9 mouse cellular contexts compared by ENCODE assay signal in genomic region chr6:91527227-91527860, GRCm38 (mm10). TPM values are rescaled to one million over a fixed set of nuclear protein-coding genes. Genes with fewer than 3 reads are reported as not detected.
DNase-seq lines count a peak whose midpoint lies in the region; ATAC-seq and TF ChIP-seq lines count a peak whose summit lies in the region.
"Had no signal": no experiment of that assay in that cellular context is flagged by ENCODE, and none has a peak within 500 bp of the region (broad histone marks: within the 10 kb centered on the region; RNA-seq: fewer than 3 reads in every experiment).

No protein-coding gene starts in this region.

- ATAC-seq in kidney, postnatal 0 days (replicated peaks; ENCODE audit: low FRiP score, low read depth): no peak
- 0 out of 2 replicates have a peak, but pooled peaks have one; percentile 34 for ATAC-seq in heart, postnatal 0 days (ENCODE audit: insufficient read depth, low read depth)
- ATAC-seq in neutrophil, adult 5-6 weeks (ENCODE audit: extremely low read depth, insufficient number of reproducible peaks, low FRiP score, poor library complexity, severe bottlenecking): peak; percentile 36; the same call in 1 of the 2 replicates

- TF ChIP-seq CTCF in kidney, postnatal 0 days (IDR thresholded peaks at IDR 0.05; ENCODE audit: low read depth): peak; percentile 81
- TF ChIP-seq CTCF in heart, postnatal 0 days (IDR thresholded peaks at IDR 0.05; ENCODE audit: low read depth): peak; percentile 77

- no peak overlapping the region for H3K4me3 ChIP-seq in kidney, postnatal 0 days (replicated peaks; ENCODE audit: low read depth, low read length)
- H3K4me3 ChIP-seq in heart, postnatal 0 days (ENCODE audit: low read depth, low read length): no peak overlapping the region
- H3K4me3 ChIP-seq: myocyte had no signal

- no peaks in the 10 kb centered on the region for H3K4me1 ChIP-seq in kidney, postnatal 0 days (replicated peaks; ENCODE audit: insufficient read depth, low read length)
- peaks cover 8% of the 10 kb centered on the region for H3K4me1 ChIP-seq in heart, postnatal 0 days (ENCODE audit: control insufficient read depth, insufficient read depth)

- H3K9me3 ChIP-seq in kidney, postnatal 0 days (replicated peaks; ENCODE audit: low read length): no peaks in the 10 kb centered on the region
- H3K9me3 ChIP-seq in heart, postnatal 0 days (replicated peaks; ENCODE audit: control insufficient read depth, low read length): no peaks in the 10 kb centered on the region

- no peak overlapping the region for H3K27ac ChIP-seq in kidney, postnatal 0 days
- peak overlapping the region; percentile 70 for H3K27ac ChIP-seq in heart, postnatal 0 days (ENCODE audit: low read depth)

- no peak overlapping the region for H3K4me2 ChIP-seq in kidney, postnatal 0 days (ENCODE audit: low read length)
- H3K4me2 ChIP-seq in heart, postnatal 0 days (ENCODE audit: low read depth, low read length): no peak overlapping the region

- H3K27me3 ChIP-seq in kidney, postnatal 0 days (ENCODE audit: insufficient read depth, low read length): no peaks in the 10 kb centered on the region
- peaks cover 3% of the 10 kb centered on the region; the same call in 1 of the 2 replicates for H3K27me3 ChIP-seq in heart, postnatal 0 days (ENCODE audit: control insufficient read depth, insufficient read depth, low read length)

- no peak for TF ChIP-seq EP300 in heart, postnatal 0 days (IDR thresholded peaks at IDR 0.05; ENCODE audit: low read depth)

- H3K9ac ChIP-seq in kidney, postnatal 0 days (ENCODE audit: low read depth, low read length): no peak overlapping the region
- H3K9ac ChIP-seq in heart, postnatal 0 days (replicated peaks; ENCODE audit: low read depth, low read length): no peak overlapping the region

- peaks cover 8% of the 10 kb centered on the region; the same call in 1 of the 2 replicates for H3K36me3 ChIP-seq in kidney, postnatal 0 days (ENCODE audit: insufficient read depth, low read length)
- H3K36me3 ChIP-seq in heart, postnatal 0 days (replicated peaks; ENCODE audit: control insufficient read depth, insufficient read depth, low read length): peaks cover 10% of the 10 kb centered on the region

- WGBS in kidney, postnatal 0 days: 46% methylated on average over 5 of the region's 5 CpGs
- WGBS in heart, postnatal 0 days: 43% methylated on average over 5 of the region's 5 CpGs

- DNase-seq in kidney, postnatal 0 days (ENCODE audit: low spot score): peak; percentile 87
- no peak for DNase-seq in kidney, postnatal 25 days
- DNase-seq in CD4-positive, CD25-positive, alpha-beta regulatory T cell, adult 2 months (ENCODE audit: low read depth, low spot score): peak; percentile 55
- peak; percentile 85 for DNase-seq in NIH3T3 (ENCODE audit: low read depth)
- DNase-seq in heart, postnatal 0 days (ENCODE audit: low spot score): peak; percentile 79
- no peak for DNase-seq in spleen, postnatal 36 days (ENCODE audit: low spot score in 2 of 2)
- DNase-seq in urinary bladder, postnatal 14 days (ENCODE audit: low spot score): no peak

RNA-seq across cellular contexts. Expression of gene Lsm3, which starts 11.6 kb away (rescaled TPM):
- polyA plus RNA-seq in kidney, postnatal 0 days (2015; fragmentation: Nextera tagmentation; extraction: Ambion mirVana): 215 and 222 TPM in 2 replicates
- total RNA-seq in heart, postnatal 0 days (2014; rRNA removed; ENCODE audit: low replicate concordance): 32.1 and 42.8 TPM in 2 replicates
- 145 and 151 TPM in 2 replicates for polyA plus RNA-seq in heart, postnatal 0 days (2015; fragmentation: Nextera tagmentation; extraction: Ambion mirVana)
- total RNA-seq in neutrophil, adult 5-6 weeks (2017): 61.2 and 94.0 TPM in 2 replicates

RNA-seq across cellular contexts. Expression of gene Xpc, which starts 11.7 kb away (rescaled TPM):
- polyA plus RNA-seq in kidney, postnatal 0 days (2015; fragmentation: Nextera tagmentation; extraction: Ambion mirVana): 29.2 and 29.4 TPM in 2 replicates
- total RNA-seq in heart, postnatal 0 days (2014; rRNA removed; ENCODE audit: low replicate concordance): 5.7 and 7.7 TPM in 2 replicates
- polyA plus RNA-seq in heart, postnatal 0 days (2015; fragmentation: Nextera tagmentation; extraction: Ambion mirVana): 9.8 and 11.3 TPM in 2 replicates
- total RNA-seq in neutrophil, adult 5-6 weeks (2017): 86.9 and 89.5 TPM in 2 replicates

RNA-seq across cellular contexts. Expression of gene Tmem43, which starts 53.8 kb away (rescaled TPM):
- 34.5 and 39.6 TPM in 2 replicates for polyA plus RNA-seq in kidney, postnatal 0 days (2015; fragmentation: Nextera tagmentation; extraction: Ambion mirVana)
- total RNA-seq in heart, postnatal 0 days (2014; rRNA removed; ENCODE audit: low replicate concordance): 41.3 and 43.9 TPM in 2 replicates
- 16.9 and 18.8 TPM in 2 replicates for polyA plus RNA-seq in heart, postnatal 0 days (2015; fragmentation: Nextera tagmentation; extraction: Ambion mirVana)
- 167 and 199 TPM in 2 replicates for total RNA-seq in neutrophil, adult 5-6 weeks (2017)

RNA-seq across cellular contexts. Expression of gene Chchd4, which starts 54.0 kb away (rescaled TPM):
- 28.0 and 29.2 TPM in 2 replicates for polyA plus RNA-seq in kidney, postnatal 0 days (2015; fragmentation: Nextera tagmentation; extraction: Ambion mirVana)
- total RNA-seq in heart, postnatal 0 days (2014; rRNA removed; ENCODE audit: low replicate concordance): 13.6 and 25.4 TPM in 2 replicates
- polyA plus RNA-seq in heart, postnatal 0 days (2015; fragmentation: Nextera tagmentation; extraction: Ambion mirVana): 28.0 and 30.9 TPM in 2 replicates
- total RNA-seq in neutrophil, adult 5-6 weeks (2017): 8.1 and 8.5 TPM in 2 replicates

Comparison
In these comparisons a context has a peak if more than half of its experiments do, and no peak if none do; other contexts are left out.
1. DNase-seq: peak in kidney, postnatal 0 days (single experiment), CD4-positive, CD25-positive, alpha-beta regulatory T cell, adult 2 months (single experiment), NIH3T3 (single experiment) and heart, postnatal 0 days (single experiment); none in kidney, postnatal 25 days (0 of 2), spleen, postnatal 36 days (0 of 2) and urinary bladder, postnatal 14 days (single experiment).
2. RNA of gene Xpc, which starts 11.7 kb away (total RNA-seq): 86.9 to 89.5 TPM in neutrophil, adult 5-6 weeks; 5.7 to 7.7 TPM in heart, postnatal 0 days; every median in the first group is over 10 times any median in the second.